Mouse (Mus musculus) erythroblast, embryonic 14.5 days (primary cell): ENCODE measurements at regions not wholly inside any gene's neighbourhood (a gene's known extent, or its start where the extent isn't known, plus 50 kb on each side); places are given as distances from the start of the nearest gene placed in this dataset.

Experiments
- H3K27me3 ChIP-seq: 2 replicates; pipeline ENCODE4 v1.6.1; 2012; ENCODE audit warnings: inconsistent platforms; ENCODE audit not compliant: control insufficient read depth
- H3K36me3 ChIP-seq: 2 replicates; pipeline ENCODE4 v1.6.1; 2012; ENCODE audit warnings: mild to moderate bottlenecking, inconsistent platforms; ENCODE audit not compliant: control insufficient read depth
- H3K4me1 ChIP-seq: 2 replicates; pipeline ENCODE4 v1.6.1; 2012; ENCODE audit warnings: inconsistent platforms; ENCODE audit not compliant: control insufficient read depth
- H3K4me3 ChIP-seq: replicated peaks from 2 replicates; pipeline ENCODE3; 2012; ENCODE audit warnings: moderate library complexity, mild to moderate bottlenecking, inconsistent platforms
- H3K9me3 ChIP-seq: 2 replicates; pipeline ENCODE4 v1.6.1; 2012; ENCODE audit warnings: low read length, inconsistent platforms, mixed read lengths; ENCODE audit not compliant: control insufficient read depth
- GATA1 ChIP-seq: IDR thresholded peaks from 2 replicates; pipeline ENCODE4 v1.6.1; 2012; ENCODE audit warnings: low read length, inconsistent platforms, mixed read lengths
- TAL1 ChIP-seq: IDR thresholded peaks from 3 replicates; pipeline ENCODE4 v1.6.1; 2012; ENCODE audit warnings: low read length, inconsistent platforms, mixed read lengths

DNA sequence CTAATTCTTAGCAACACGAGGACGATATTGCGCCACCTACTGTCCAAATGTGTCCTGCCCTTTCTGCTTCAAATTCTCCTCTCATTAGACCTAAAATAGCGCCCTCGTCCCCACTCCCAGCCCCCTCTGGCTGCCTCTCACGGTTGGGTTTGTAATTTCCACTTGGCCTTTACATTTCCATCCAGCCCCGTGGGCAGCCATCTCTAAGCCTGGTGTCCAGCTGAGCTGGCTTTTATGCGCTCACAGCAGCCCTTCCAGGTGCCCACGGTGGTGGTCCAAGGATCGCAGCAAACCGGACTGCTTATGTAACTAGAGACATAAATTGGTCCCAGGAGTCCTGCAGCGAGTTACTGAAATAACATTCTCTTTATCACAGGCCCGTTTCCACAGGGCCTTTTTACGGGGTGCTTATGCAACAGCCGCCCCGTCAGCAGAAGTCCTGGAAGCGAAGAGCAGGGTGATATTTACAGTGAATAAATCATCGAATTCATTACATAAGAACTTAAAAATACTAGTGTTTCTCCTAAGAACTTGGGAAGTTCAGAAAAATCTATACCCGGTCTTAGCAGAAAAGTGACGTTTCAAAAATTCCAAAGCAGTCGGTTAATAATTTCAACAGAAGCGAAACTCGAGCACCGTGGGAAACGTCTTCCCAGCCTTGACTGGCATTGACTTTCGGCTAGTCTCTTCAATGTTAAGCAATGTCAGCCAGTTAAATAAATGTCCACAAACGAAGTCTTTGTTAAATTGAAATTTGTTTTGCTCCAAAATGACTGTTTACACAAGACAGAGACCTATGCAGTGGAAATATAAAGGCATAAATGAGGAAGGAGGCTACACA is 57.3 kb upstream of the Cpsf6 start:
- no peaks in the 10 kb centered on the region for H3K36me3 ChIP-seq
- H3K4me1 ChIP-seq = peaks cover 14% of the 10 kb centered on the region
- H3K27me3 ChIP-seq = no peaks in the 10 kb centered on the region
- H3K9me3 ChIP-seq = peaks cover 3% of the 10 kb centered on the region
- H3K4me3 ChIP-seq = no peak overlapping the region
- TF ChIP-seq GATA1 = no peak
- TF ChIP-seq TAL1 = no peak

GRCm38 (mm10) chr10:117436308-117436874 is 56.6 kb upstream of the Cpsf6 start:
- Histone ChIP-seq H3K27me3 (no peaks in the 10 kb centered on the region), H3K36me3 (no peaks in the 10 kb centered on the region), H3K4me3 (no peak overlapping the region), H3K9me3 (peaks cover 3% of the 10 kb centered on the region), H3K4me1 (peaks cover 14% of the 10 kb centered on the region)
- TF ChIP-seq TAL1 (no peak), GATA1 (no peak)

GRCm38 (mm10) chr10:117435734-117436121 is 55.9 kb upstream of the Cpsf6 start:
- Histone ChIP-seq H3K36me3 (no peaks in the 10 kb centered on the region), H3K9me3 (peaks cover 3% of the 10 kb centered on the region), H3K4me3 (no peak overlapping the region), H3K27me3 (no peaks in the 10 kb centered on the region), H3K4me1 (peaks cover 14% of the 10 kb centered on the region)
- TF ChIP-seq TAL1 (no peak), GATA1 (no peak)

GRCm38 (mm10) chr10:117434871-117435733 is 55.3 kb upstream of the Cpsf6 start:
- H3K4me1 ChIP-seq = peaks cover 14% of the 10 kb centered on the region
- TF ChIP-seq TAL1 (no peak), GATA1 (no peak)
- no peaks in the 10 kb centered on the region for H3K27me3 ChIP-seq
- H3K36me3 ChIP-seq = no peaks in the 10 kb centered on the region
- peak overlapping the region; percentile 7 for H3K4me3 ChIP-seq
- peaks cover 3% of the 10 kb centered on the region for H3K9me3 ChIP-seq

DNA sequence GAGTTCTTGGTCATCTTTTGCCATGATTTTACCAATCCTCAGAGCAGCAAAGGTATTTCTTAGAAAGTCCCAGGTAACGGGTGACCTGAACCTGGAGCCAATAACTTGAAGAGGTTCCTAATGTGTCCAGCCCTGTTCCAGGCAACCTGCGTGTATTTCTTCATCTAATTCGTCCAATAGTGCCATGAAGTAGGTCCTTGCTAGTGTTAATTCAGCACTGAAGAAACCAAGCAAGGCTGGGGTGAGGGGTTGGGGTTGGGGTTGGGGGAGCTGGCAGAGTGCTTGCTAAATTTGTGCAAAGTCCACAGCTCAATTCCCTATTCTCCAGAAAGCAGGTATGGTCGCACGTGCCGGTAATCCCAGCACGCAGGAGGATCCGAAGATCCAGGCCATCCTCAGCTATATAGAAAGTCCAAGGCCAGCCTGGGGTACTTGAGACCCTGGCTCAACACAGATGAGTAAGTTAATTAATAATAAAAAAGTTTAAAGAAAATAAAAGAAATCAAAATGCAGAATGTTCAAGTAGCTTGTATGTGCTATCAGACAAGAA is 54.6 kb upstream of the Cpsf6 start:
- peaks cover 14% of the 10 kb centered on the region for H3K4me1 ChIP-seq
- no peaks in the 10 kb centered on the region for H3K36me3 ChIP-seq
- TF ChIP-seq TAL1 (no peak), GATA1 (no peak)
- H3K4me3 ChIP-seq = no peak overlapping the region
- H3K27me3 ChIP-seq = no peaks in the 10 kb centered on the region
- no peaks in the 10 kb centered on the region for H3K9me3 ChIP-seq

DNA sequence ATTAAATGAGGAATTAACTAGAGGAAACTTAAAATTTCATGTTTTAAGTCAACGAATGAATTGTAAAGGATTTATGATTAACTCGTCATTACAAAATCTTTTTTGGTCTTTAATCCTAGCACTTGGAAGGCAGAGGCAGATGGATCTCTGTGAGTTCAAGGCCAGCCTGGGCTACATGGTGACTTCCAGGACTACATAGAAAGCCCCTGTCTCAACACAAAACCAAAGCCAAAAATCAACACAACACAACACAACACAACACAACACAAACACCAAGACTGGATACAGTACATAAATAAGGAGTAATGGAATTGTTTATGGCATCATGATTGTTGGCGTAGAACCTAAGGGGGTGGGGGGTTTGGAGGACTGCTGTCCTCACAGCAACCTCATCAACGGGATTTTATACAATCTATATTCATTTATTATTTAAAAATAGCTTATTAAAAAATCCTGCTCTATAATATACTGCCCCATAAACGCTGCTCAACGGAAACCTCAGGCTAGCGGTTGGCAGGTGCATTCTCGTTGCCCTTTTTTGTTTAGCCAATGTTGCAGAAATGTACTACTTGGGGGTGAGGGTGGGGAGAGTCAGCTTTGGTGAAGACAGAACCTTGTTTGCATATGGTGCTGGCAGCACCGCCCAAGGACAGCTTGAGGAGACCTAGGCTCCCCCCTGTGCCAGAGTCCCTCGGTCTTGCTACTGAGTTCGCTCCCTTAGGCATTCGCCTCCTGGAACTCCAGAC is 53.9 kb upstream of the Cpsf6 start:
- no peaks in the 10 kb centered on the region for H3K27me3 ChIP-seq
- no peaks in the 10 kb centered on the region for H3K36me3 ChIP-seq
- no peaks in the 10 kb centered on the region for H3K9me3 ChIP-seq
- H3K4me3 ChIP-seq = no peak overlapping the region
- H3K4me1 ChIP-seq = peaks cover 14% of the 10 kb centered on the region
- TF ChIP-seq TAL1 (no peak), GATA1 (no peak)

DNA sequence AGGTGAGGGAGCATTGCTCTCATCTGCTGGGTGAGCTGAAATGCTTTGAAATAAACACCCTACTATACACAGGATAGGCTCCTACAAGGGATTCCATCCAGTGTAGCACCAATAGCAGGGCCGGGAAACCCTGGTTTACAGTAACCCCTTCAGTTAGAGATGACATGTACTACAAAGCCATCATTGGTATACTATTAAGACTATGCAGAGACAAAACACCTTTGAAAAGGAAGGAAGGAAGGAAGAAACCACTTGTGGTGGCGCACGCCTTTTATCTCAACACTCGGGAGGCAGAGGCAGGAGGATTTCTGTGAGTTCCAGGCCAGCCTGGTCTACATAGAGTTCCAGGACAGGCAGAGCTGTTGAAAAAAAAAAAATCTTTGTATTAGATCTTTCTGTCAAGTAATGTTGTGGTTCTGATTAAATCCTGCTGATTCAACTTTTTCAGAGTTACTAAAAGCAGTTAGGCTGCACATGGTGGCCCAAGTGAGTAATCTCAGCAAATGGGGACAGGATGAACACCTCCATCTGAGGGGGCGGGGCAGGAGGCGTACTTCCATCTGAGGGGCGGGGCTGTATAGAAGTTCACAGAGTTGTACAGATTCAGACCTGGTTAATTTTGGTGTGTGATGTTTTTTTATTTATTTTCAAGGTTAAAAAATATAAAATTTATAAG is 53.2 kb upstream of the Cpsf6 start:
- no peak for TF ChIP-seq TAL1
- no peak for TF ChIP-seq GATA1
- no peaks in the 10 kb centered on the region for H3K9me3 ChIP-seq
- H3K36me3 ChIP-seq = no peaks in the 10 kb centered on the region
- no peaks in the 10 kb centered on the region for H3K27me3 ChIP-seq
- no peak overlapping the region for H3K4me3 ChIP-seq
- peaks cover 14% of the 10 kb centered on the region for H3K4me1 ChIP-seq

GRCm38 (mm10) chr10:117432415-117432814 is 52.6 kb upstream of the Cpsf6 start:
- H3K4me3 ChIP-seq = no peak overlapping the region
- H3K36me3 ChIP-seq = no peaks in the 10 kb centered on the region
- H3K9me3 ChIP-seq = no peaks in the 10 kb centered on the region
- peaks cover 14% of the 10 kb centered on the region for H3K4me1 ChIP-seq
- no peaks in the 10 kb centered on the region for H3K27me3 ChIP-seq
- TF ChIP-seq GATA1 (no peak), TAL1 (no peak)
